Mouse (Mus musculus): Measurements from ENCODE around the gene Skap1. TPM values are rescaled to one million over a fixed set of nuclear protein-coding genes. Genes with fewer than 3 reads are reported as not detected.

The Skap1 gene
- polyA plus RNA-seq, 1 experiment from 2014 or later: 0.13 TPM

DNA sequence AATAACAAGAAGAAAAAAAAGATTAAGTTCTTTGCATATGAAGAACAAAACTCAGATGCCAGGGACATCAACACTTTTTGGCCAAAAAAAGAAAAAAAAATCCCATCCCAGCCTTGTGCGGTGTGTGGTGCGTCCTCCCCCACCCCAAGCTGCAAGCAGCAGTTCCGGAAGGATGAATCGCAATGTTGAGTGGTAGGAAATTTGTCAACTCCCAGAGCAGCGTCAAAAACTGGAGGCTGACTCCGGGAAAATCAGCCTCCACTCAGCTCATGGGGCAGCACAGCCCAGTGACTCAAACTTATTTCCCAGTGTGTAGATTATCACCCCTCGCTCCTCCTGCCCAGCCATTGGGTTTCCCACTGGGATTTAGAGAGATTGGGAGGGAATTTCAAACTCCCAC lies 297.6 kb downstream of the Skap1 start:
- peaks cover 19% of the 10 kb centered on the region for H3K4me1 ChIP-seq
- 83% methylated on average over 7 of the region's 7 CpGs for WGBS
- H3K9me3 ChIP-seq (replicated peaks): no peaks in the 10 kb centered on the region
- H3K27ac ChIP-seq: no peak overlapping the region
- no peaks in the 10 kb centered on the region for H3K36me3 ChIP-seq
- no peaks in the 10 kb centered on the region for H3K27me3 ChIP-seq (ENCODE audit: low read depth, poor library complexity, severe bottlenecking)
- no peak overlapping the region for H3K4me3 ChIP-seq
- no peak for DNase-seq (ENCODE audit: low spot score)

DNA sequence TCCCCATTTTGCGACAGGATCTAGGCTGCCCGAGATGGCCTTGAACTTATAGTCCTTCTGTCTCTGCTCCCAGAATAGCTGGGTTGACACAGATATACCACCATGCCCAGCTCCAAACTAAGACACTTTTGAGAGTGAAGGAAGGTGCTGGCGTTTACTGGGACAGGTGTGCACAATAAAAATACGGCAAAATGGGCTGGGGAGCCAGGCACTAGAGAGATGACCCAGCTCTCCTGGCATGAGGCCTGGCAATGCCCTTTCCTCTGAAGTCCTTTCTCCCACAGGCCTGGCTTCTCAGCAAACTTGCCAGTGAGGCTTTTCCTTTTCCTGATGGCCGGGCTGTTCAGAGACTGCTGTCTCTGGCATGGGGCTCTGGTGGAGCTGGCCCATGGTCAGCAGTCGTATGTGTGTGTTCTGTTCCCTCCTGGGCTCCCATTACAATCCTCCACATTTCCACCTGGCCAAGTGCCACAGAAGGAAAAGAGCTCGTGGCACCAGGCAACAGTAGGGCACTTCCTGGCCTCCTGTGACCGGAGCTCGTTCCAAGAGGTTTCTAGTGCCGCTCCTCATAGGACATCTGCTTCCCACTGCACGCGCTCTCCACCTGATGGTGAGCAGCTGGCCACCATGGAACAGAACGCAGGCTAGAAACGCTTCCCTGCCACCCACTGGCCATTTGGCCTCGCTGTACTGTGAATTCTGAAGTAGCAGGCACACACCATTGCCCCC lies 298.5 kb downstream of the Skap1 start:
- Histone ChIP-seq H3K9me3 (replicated peaks) (no peaks in the 10 kb centered on the region), H3K27ac (no peak overlapping the region), H3K4me3 (no peak overlapping the region), H3K27me3 (ENCODE audit: low read depth, poor library complexity, severe bottlenecking) (no peaks in the 10 kb centered on the region), H3K36me3 (peaks cover 3% of the 10 kb centered on the region), H3K4me1 (peaks cover 28% of the 10 kb centered on the region)
- WGBS: 78% methylated on average over 15 of the region's 15 CpGs
- DNase-seq (ENCODE audit: low spot score): no peak

DNA sequence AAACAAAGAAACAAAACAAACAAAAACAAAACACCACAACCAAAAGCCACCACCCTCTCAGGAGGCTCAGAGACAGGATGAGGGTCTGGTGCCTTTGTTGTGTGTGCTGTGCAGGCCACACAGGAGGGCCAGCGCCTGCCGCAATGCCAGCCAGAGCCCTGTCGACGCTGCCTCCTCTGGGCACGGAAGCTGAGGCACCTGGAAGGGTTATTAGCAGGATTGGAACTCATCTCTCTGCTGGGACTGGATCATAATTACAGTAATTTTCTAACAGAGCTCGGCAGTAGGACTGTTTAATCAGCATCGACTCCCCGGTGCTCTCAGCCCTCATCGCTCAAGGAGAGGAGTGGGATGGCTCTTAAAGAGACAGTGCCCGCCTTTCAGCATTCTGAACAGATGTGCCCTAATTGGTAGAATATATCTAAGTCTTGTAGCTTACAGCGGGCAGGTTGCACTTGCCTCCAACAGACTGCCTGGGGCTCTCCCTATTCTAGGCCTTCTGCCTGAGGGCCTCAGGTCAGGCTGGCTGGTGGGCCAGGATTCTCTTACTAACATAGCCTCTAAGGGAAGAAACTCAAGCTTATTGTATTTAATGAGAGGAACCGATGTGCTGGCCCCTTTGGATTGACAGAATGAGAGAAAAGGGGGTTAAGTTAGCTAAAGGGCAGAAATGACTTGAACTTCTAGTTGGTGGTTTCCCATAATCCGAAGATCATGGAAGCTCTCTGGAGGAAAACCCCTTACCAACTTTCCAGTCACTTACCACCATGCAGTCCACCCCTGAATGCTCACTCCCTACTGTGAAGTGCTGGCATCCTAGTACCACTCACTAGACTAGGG lies 300.3 kb downstream of the Skap1 start:
- Histone ChIP-seq H3K4me3 (no peak overlapping the region), H3K27ac (no peak overlapping the region), H3K36me3 (peaks cover 21% of the 10 kb centered on the region), H3K9me3 (replicated peaks) (no peaks in the 10 kb centered on the region), H3K4me1 (peaks cover 30% of the 10 kb centered on the region), H3K27me3 (ENCODE audit: low read depth, poor library complexity, severe bottlenecking) (no peaks in the 10 kb centered on the region)
- DNase-seq (ENCODE audit: low spot score): no peak
- WGBS: 41% methylated on average over 13 of the region's 13 CpGs

GRCm38 (mm10) chr11:96765645-96766044 lies 301.3 kb downstream of the Skap1 start:
- Histone ChIP-seq H3K4me3 (no peak overlapping the region), H3K27me3 (ENCODE audit: low read depth, poor library complexity, severe bottlenecking) (no peaks in the 10 kb centered on the region), H3K9me3 (replicated peaks) (no peaks in the 10 kb centered on the region), H3K4me1 (peaks cover 30% of the 10 kb centered on the region), H3K36me3 (peaks cover 30% of the 10 kb centered on the region), H3K27ac (no peak overlapping the region)
- DNase-seq (ENCODE audit: low spot score): no peak
- 83% methylated on average over 7 of the region's 7 CpGs for WGBS

DNA sequence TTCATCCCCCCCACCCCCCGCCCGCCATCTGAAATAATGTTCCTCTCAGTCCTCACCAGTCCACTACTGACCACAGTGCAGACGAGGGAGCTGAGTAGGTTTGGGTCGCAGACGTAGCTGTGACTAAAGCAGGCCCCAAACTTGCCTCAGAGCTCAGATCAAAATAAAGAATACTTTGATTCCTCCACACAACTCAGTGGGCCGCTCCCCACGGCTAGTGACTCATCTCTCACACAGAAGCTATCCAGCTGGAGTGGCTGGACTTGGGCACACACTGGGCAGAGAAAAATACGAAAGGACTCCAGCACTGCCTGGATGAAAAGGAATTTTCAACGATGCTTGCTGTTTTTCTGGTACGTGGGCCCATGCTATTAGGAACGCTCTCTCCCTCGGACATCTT lies 302.2 kb downstream of the Skap1 start:
- peaks cover 39% of the 10 kb centered on the region for H3K36me3 ChIP-seq
- WGBS: 84% methylated on average over 12 of the region's 12 CpGs
- no peaks in the 10 kb centered on the region for H3K9me3 ChIP-seq (replicated peaks)
- H3K4me3 ChIP-seq: no peak overlapping the region
- H3K27ac ChIP-seq: no peak overlapping the region
- peaks cover 30% of the 10 kb centered on the region for H3K4me1 ChIP-seq
- H3K27me3 ChIP-seq (ENCODE audit: low read depth, poor library complexity, severe bottlenecking): no peaks in the 10 kb centered on the region
- DNase-seq (ENCODE audit: low spot score): no peak

- Histone ChIP-seq H3K4me3 (no peak overlapping the region; the same call in 1 of the 2 replicates), H3K27me3 (ENCODE audit: low read depth, poor library complexity, severe bottlenecking) (no peaks in the 10 kb centered on the region), H3K27ac (no peak overlapping the region), H3K9me3 (replicated peaks) (no peaks in the 10 kb centered on the region), H3K36me3 (peaks cover 45% of the 10 kb centered on the region), H3K4me1 (peaks cover 30% of the 10 kb centered on the region)
- 40% methylated on average over 7 of the region's 7 CpGs for WGBS
- no peak for DNase-seq (ENCODE audit: low spot score)
Measured at GRCm38 (mm10) chr11:96767096-96767495, 302.7 kb downstream of the Skap1 start.

DNA sequence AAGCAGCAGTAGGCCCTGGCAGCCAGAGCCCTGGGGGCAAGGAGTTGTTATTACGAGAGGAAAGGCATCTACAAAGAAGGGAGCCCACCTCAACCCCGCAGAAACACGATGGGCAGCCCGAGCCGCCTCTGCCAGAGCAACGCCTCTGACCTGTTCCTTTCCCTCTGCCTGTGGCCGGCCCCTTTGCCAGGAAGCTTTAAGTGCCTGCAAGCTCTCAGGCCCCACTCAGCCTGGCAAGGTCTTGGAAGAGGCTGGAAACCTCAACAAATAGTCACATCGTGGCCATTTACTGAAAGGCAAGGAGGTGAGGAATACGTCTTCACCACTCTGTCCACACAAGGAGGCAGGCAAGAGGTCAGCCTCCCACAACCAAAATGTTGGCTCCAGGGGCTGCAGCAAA lies 303.8 kb downstream of the Skap1 start:
- peaks cover 25% of the 10 kb centered on the region for H3K4me1 ChIP-seq
- no peaks in the 10 kb centered on the region for H3K27me3 ChIP-seq (ENCODE audit: low read depth, poor library complexity, severe bottlenecking)
- H3K4me3 ChIP-seq: no peak overlapping the region
- peaks cover 56% of the 10 kb centered on the region for H3K36me3 ChIP-seq
- H3K27ac ChIP-seq: no peak overlapping the region
- H3K9me3 ChIP-seq (replicated peaks): no peaks in the 10 kb centered on the region
- 60% methylated on average over 9 of the region's 9 CpGs for whole genome bisulfite sequencing
- DNase-seq (ENCODE audit: low spot score): no peak

- H3K4me3 ChIP-seq: no peak overlapping the region
- WGBS: 92% methylated on average over 9 of the region's 9 CpGs
- peaks cover 65% of the 10 kb centered on the region for H3K36me3 ChIP-seq
Measured at GRCm38 (mm10) chr11:96771274-96771975, 307.0 kb downstream of the Skap1 start.

DNA sequence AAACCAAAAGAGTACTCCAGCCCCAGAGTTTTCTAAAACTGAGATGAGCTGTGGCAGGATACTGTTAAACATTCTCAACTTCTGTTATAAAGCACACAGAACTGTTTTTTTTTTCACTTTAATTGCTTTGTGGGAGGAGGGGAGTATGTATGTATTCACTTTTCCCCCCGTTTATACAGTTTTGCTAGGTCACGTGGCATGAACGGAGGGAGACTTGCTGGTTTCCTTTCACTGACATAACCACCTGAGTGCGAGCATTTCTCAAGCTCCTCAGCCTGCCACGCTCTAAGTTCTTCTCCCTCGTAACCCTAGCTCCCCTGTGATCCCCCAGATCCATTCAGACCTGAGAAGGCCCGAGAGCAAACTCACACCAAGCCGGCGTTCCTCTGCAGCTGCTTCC lies 308.0 kb downstream of the Skap1 start:
- Histone ChIP-seq H3K27ac (no peak overlapping the region), H3K36me3 (peaks cover 65% of the 10 kb centered on the region), H3K9me3 (replicated peaks) (no peaks in the 10 kb centered on the region), H3K27me3 (ENCODE audit: low read depth, poor library complexity, severe bottlenecking) (no peaks in the 10 kb centered on the region), H3K4me1 (peaks cover 33% of the 10 kb centered on the region), H3K4me3 (no peak overlapping the region)
- 92% methylated on average over 9 of the region's 9 CpGs for WGBS
- DNase-seq (ENCODE audit: low spot score): no peak

More at GRCm38 (mm10) chr11:96771274-96771975, 307.0 kb downstream of the Skap1 start:
- no peak for DNase-seq (ENCODE audit: low spot score)
- Histone ChIP-seq H3K9me3 (replicated peaks) (no peaks in the 10 kb centered on the region), H3K4me1 (peaks cover 36% of the 10 kb centered on the region), H3K27me3 (ENCODE audit: low read depth, poor library complexity, severe bottlenecking) (no peaks in the 10 kb centered on the region), H3K27ac (no peak overlapping the region)

DNA sequence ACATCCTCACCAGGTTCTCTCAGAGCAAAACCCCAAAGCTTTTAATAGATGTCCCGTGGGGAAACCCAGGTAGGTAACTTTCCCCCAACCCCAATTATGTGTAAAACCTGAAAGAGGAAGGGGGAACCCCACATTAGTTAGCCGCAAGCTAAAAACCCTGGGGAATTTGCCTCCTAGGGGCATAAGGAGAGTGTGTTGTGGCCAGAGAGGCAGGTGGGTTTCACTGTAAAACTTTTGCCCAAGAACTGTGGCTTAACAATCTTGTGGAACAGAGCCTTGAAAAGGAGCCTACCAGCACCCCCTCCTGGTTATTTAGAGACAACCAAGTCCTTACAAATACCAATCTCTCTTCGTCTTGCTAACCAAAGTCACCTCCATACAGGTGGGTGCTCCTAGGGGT lies 310.1 kb downstream of the Skap1 start:
- H3K27ac ChIP-seq: no peak overlapping the region

DNA sequence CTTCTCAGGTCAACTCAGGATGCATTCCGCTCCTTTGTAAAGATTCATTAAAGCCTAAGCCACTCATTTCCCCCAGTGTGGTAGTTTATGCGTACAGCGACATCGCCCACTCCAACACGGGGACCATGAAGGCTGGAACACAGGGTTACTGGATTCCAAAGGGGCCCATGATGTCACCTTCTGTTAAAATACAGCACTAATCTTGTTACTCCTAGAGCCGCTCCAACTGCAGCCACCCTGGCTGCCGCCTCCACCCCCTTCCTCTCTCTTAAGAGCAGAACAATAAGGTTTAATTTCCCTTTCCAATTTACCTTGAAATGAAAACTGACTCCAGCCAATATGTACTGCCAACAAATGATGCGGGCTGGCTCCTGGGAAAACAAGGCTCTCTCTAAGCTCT lies 310.7 kb downstream of the Skap1 start:
- no peak overlapping the region for H3K4me3 ChIP-seq
- H3K27me3 ChIP-seq (ENCODE audit: low read depth, poor library complexity, severe bottlenecking): no peaks in the 10 kb centered on the region
- DNase-seq (ENCODE audit: low spot score): no peak
- 82% methylated on average over 8 of the region's 8 CpGs for WGBS
- peaks cover 41% of the 10 kb centered on the region for H3K36me3 ChIP-seq
- H3K4me1 ChIP-seq: peaks cover 26% of the 10 kb centered on the region
- H3K9me3 ChIP-seq (replicated peaks): no peaks in the 10 kb centered on the region
- H3K27ac ChIP-seq: no peak overlapping the region

More for the DNA sequence above, 310.1 kb downstream of the Skap1 start:
- Histone ChIP-seq H3K9me3 (replicated peaks) (no peaks in the 10 kb centered on the region), H3K36me3 (peaks cover 46% of the 10 kb centered on the region), H3K4me1 (peaks cover 26% of the 10 kb centered on the region), H3K27me3 (ENCODE audit: low read depth, poor library complexity, severe bottlenecking) (no peaks in the 10 kb centered on the region), H3K4me3 (no peak overlapping the region)
- DNase-seq (ENCODE audit: low spot score): no peak
- 80% methylated on average over 3 of the region's 3 CpGs for WGBS

DNA sequence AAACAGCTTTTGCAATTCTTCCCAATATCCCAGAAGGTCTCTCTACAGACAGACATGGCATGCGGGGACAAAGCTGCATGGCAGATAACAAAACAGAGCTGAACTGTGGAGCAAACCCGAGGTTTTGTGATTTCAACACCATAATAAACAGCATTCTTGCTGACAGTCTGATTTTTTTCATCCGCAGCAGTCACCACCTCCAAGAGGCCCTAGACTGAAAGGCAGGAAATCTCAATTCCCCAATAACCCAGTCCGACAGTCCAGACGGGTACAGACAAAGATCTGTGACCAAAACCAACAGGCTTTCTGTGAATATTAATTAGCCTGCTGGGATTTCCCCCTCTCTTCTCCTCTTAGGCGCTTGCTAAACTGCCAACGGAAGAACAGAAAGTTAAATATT lies 311.3 kb downstream of the Skap1 start:
- WGBS: 83% methylated on average over 7 of the region's 7 CpGs
- no peaks in the 10 kb centered on the region for H3K27me3 ChIP-seq (ENCODE audit: low read depth, poor library complexity, severe bottlenecking)
- no peak overlapping the region for H3K4me3 ChIP-seq

GRCm38 (mm10) chr11:96776068-96776467 lies 311.7 kb downstream of the Skap1 start:
- no peak overlapping the region for H3K4me3 ChIP-seq
- DNase-seq (ENCODE audit: low spot score): no peak
- H3K4me1 ChIP-seq: peaks cover 26% of the 10 kb centered on the region
- peaks cover 31% of the 10 kb centered on the region for H3K36me3 ChIP-seq
- WGBS: 49% methylated on average over 3 of the region's 3 CpGs
- H3K27ac ChIP-seq: no peak overlapping the region
- no peaks in the 10 kb centered on the region for H3K27me3 ChIP-seq (ENCODE audit: low read depth, poor library complexity, severe bottlenecking)
- H3K9me3 ChIP-seq (replicated peaks): no peaks in the 10 kb centered on the region

More for the DNA sequence above, 311.3 kb downstream of the Skap1 start:
- Histone ChIP-seq H3K36me3 (peaks cover 35% of the 10 kb centered on the region), H3K27ac (no peak overlapping the region), H3K4me1 (peaks cover 26% of the 10 kb centered on the region), H3K9me3 (replicated peaks) (no peaks in the 10 kb centered on the region)
- no peak for DNase-seq (ENCODE audit: low spot score)

Measured in limb, embryonic 10.5 days (tissue).